Mouse (Mus musculus) right cerebral cortex, postnatal 25 days (tissue): Measurements from ENCODE around the gene Tnfrsf23.
A peak's percentile ranks its signal among the peaks of the same experiment; 100 is the strongest.
"Not testable (repeated sequence)": the region's sequence is repeated elsewhere in the genome, so short reads cannot be mapped to it uniquely, and the experiment has no call there.

Experiments
- DNase-seq: peaks from one replicate; pipeline ENCODE4 v3.0.0; 2022

Gene Tnfrsf23

DNA sequence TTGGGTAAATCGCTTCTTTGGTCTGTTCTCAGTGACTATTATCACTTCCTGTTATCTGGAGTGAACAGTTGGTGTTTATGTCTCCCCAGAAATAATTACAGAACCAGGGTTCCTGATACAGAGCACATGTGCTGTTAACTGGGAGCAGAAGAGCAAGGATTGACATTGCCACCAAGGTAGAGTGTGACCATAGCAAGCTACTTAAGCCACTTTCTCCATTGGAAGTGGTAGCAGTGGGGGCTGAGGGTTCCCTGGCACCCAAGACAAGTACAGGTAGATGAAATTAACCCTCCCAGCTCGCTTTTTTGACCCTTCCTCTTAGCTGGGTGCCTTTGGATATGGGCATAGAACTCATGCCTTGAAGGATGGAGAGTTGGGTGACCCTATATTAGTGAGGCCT lies 4.8 kb downstream of the Tnfrsf23 start:
- DNase-seq = not testable (repeated sequence)

DNA sequence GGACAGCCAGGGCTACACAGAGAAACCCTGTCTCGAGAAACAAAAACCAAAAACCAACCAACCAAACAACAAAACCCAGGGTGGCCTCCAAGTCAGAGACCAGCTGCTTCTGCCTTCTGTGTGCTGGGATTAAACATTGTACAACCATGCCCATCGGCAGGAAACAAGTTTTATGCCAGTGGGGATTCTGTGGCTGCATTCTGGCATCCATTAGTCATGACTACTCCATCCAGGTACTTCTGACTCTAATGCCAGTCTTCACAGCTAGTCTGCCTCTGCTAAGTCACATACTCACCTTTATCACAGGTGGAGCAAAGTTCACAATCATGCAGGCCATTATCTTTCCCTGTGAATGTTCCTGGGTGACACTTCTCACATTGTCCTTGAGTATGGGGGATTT lies 6.0 kb downstream of the Tnfrsf23 start:
- DNase-seq = not testable (repeated sequence)

DNA sequence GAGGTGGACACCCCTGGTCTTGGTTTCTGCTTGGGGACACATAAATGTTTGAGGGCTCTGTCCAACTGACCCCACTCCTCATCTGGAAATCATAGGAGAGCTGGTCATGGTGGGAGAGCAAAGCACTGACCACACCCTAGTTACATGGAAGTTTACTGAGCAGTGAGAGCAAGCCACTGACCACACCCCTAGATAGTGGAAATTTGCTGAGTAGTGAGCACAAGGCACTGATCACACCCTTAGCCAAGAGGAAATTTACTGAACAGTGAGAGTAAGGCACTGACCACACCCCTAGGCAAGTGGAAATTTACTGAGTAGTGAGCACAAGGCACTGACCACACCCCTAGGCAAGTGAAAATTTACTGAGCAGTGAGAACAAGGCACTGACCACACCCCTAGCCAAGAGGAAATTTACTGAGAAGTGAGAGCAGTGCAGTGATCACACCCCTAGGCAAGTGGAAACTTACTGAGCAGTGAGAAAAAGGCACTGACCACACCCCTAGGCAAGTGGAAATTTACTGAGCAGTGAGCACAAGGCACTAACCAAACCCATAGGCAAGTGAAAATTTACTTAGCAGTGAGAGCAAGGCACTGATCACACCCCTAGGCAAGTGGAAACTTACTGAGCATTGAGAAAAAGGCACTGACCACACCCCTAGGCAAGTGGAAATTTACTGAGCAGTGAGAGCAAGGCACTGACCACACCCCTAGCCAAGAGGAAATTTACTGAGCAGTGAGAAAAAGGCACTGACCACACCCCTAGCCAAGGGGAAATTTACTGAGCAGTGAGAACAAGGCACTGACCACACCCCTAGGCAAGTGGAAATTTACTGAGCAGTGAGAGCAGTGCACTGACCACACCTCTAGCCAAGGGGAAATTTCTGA lies 19.0 kb downstream of the Tnfrsf23 start:
- no peak for DNase-seq

DNA sequence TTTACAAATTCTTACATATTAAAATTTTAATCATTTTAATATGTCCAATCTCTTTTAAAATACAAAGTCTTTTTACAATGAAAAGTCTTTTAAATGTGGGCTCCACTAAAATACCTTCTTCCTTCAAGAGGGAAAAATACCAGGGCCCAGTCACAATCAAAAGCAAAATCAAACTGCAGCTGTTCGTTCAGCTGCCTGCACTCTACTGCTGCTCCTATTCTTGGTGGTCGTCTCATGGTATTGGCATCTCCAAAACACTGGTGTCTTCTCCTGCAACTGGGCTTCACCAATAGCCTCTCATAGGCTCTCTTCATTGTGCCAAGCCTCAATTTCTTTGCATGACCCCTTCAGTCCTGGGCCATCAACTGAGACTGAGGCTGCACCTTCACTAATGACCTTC lies 22.2 kb downstream of the Tnfrsf23 start:
- DNase-seq = no peak

DNA sequence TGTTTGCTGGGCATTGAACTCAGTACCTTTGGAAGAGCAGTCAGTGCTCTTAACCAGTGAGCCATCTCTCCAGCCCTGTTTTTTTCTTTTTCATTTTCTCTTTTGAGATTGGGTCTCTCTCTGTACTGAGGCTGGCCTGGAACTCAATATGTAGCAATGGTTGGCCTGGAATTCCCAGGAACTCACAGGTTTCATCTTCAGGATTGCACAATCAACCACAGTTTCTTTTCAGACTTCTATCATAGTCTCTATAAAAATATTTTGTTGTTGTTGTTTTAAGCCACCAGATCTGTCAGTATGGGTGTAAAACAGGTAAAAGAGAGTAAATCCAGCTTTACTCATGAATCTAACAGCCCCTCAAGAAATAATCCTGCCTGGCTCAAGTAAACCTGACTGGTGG lies 24.9 kb downstream of the Tnfrsf23 start:
- no peak for DNase-seq

DNA sequence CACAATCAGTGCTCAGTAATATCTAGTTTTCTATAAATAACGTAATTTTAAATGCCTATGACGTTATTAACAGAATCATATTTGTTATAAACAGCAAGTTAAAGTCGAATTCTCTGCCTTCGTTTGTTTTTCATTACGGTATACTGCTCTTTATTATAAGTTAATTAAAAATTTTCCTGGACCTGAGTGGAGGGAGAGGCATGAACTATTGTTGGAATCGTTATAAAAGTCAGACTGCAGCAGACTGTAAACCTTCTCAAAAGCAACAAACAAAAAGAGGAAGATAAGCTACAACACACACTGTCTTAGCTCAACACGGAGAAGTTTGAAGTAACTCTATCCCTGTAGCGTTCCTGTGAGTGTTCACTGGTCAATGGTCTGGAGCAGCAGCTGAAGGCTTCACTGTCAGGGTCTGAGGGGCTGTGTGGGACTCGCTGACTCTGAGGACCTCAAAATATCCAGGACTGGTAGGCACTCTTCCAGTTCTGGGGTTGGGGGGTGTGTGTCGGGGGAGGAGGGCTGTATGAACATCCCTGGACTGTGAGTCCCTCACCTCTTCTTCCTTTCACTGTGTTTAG lies 35.8 kb downstream of the Tnfrsf23 start:
- not testable (repeated sequence) for DNase-seq

DNA sequence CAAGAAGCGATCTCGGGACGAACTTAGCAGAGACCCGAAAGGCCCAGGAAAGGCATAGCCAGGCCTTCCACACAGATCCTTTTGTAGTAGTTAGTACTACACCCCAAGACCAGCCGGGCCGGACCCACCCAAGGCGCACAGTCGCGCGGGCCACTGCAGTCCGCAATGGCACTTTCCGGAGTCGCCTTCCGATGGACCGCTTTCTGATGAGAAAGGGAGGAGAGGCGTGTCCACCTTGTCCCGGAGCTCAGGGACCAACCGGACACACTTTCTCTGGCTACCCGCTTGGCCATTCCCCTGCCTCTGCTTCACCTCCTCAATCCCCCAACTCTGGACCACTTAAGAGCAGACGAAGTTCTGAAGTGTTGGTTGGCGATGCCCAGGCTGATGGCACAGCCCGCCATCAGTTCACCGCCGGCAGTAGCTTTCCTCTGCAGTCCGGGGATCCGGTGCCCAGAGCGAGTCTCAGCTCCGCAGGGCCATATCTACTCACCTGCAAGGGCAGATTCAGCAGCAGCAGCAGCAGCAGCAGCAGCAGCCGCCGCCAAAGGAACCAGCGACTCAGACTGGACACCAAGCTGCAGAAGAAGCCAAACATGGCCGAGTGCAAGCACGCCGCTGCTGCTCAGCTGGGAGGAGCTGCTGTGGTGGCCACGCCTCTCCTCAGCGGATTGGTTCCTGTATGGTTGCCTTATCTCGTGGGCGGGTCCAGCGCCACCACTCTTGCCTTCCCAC lies 36.5 kb downstream of the Tnfrsf23 start, which contains the start of gene Tnfrsf22:
TSS of gene Tnfrsf22 (minus strand) at position 628 of the 735 bp plus-strand sequence.
- peak; percentile 74 for DNase-seq

DNA sequence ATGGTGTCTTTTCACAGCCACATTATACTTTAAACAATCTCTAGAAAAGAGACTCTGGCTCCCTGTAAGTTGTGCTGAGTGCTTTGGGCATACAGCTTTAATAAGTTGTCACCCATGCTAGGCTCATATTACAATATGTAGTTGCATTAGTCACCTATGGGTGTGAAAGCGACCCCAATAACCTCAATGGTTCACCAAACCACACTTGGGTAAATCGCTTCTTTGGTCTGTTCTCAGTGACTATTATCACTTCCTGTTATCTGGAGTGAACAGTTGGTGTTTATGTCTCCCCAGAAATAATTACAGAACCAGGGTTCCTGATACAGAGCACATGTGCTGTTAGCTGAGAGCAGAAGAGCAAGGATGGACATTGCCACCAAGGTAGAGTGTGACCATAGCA lies 41.7 kb downstream of the Tnfrsf23 start:
- not testable (repeated sequence) for DNase-seq

DNA sequence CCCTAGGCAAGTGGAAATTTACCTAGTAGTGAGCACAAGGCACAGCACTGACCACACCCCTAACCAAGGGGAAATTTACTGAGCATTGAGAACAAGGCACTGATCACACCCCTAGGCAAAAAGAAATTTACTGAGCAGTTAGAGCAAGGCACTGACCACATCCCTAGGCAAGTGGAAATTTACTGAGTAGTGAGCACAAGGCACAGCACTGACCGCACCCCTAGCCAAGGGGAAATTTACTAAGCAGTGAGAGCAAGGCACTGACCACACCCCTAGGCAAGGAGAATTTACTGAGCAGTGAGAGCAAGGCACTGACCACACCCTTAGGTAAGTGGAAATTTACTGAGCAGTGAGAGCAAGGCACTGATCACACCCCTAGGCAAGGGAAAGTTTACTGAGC lies 49.0 kb downstream of the Tnfrsf23 start:
- no peak for DNase-seq

DNA sequence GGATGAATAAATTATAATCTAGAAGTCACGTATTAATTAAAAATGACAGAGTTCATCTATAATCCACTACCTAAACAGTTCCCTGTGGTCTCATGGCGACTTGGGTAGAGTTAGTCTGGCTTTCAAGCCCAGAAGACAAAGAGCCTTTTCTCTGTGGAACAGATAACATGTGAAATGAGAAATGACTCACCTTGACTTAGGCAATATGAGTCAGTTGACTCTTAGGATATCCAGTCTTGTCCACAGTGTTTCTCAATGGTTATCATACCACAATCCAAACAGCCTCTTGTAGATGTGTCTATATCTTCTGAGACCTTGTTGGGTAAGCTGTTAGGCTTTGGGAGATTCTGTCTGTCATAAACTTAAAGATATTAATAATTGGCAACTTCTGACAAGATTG lies 54.2 kb downstream of the Tnfrsf23 start:
- DNase-seq = no peak

DNA sequence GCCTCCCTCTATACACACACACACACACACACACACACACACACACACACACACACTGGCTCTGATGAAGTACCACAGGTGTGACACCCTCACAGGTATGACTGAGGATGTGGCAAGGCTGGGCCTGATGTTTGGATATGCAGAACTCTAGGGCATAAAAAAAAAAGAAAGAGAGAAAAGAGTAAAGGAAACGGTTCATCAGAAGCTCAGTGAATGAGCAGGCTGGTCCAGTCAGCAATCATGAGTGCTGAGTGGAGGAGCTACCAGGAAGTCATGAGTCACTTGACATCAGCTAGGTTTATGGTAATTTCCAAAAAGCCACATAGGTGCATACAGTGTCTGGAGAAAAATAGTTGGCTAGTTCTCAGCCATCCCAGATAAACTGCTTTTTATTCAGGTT lies 56.2 kb downstream of the Tnfrsf23 start:
- no peak for DNase-seq

DNA sequence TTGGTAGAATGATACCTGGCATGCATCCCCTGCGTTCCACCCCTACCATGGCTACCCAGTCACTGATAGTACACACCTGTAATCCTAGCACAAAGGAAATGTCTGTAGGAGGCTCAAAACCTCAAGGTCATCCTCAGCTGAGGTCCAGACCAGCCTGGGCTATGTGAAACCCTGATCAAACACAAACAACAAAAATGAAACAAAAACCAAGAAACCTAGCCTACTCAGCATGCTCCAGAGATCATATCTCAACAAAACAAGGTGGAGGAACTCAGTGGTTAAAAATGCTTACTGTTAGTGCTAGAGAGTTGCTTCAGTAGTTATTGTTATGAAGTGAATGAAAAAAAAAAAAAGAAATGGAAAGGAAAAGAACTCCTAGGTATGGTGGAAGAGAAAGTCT lies 57.1 kb downstream of the Tnfrsf23 start, which contains the start of gene Tnfrsf26:
TSS of gene Tnfrsf26 (minus strand) at position 183 of the 400 bp plus-strand sequence.
- no peak for DNase-seq

DNA sequence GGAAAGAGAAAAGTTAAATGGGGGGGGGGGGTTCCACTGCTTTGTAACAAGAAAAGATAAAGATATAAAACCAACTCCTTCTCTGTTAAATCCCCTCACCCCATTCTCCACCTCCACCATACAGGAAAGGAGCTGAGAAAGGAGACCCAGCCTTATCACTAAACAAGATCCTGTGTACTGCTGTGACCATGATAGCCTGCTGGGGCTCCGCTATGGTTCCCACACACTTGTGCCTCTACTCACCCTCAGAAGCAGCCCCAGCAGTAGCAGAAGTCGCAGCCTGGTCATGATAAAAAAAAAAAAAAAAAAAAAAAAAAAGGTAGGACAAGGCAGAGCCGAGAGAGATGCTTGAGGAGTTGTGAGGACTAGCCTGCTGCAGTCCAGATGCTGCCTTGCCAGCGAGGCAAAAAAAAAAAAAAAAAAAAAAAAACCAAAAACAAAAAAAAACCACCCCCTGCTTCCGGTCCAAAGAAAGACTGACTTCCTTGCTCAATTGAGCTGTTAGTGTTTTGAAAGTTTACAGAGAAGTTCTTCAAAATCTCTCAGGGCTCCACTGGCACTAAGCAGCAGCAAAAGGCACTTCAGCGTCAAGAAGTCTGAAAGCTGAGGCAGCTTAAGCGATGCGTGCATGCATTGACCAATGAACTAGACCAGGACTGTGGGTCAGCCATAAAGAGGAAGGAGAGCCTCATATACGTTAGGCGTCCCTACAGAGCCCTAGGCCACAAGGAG lies 58.0 kb downstream of the Tnfrsf23 start:
- DNase-seq = no peak

DNA sequence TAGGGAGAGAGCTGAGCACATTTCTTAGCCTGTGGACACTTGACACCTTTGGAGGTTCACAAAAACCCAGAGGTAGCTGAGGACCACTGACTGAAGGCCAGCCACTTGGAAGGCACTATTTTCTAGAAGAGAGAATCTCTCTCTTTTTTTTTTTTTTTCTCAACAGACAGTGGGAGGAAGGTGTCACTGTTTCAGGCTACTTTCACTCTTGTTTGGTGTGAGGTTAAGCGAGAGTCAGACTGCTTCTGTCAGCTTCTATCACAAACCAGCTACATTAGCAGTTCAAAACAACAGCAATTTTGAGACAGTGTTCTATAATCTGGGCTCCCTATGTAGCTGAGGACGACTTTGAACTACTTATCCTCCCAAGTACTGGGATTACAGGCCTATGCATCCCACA lies 59.5 kb downstream of the Tnfrsf23 start:
- no peak for DNase-seq

DNA sequence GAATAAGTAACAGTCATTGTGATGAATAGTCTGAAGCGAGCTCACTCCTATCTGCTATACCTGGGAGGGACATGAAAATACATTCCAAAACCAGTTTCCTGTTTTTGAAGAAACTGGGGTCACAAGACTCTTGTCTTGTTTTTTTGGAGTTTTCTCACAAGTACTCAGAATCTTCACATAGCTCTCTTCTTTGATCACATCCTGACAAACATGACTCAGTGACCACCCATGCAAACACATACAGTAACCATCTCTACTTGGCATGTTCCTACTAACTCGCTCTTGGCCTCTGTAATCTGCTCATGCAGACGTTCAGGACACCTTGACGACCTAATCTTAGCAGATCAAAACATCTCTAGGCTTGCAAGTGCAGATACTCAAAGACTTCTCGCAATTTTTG lies 60.5 kb downstream of the Tnfrsf23 start:
- DNase-seq = no peak

DNA sequence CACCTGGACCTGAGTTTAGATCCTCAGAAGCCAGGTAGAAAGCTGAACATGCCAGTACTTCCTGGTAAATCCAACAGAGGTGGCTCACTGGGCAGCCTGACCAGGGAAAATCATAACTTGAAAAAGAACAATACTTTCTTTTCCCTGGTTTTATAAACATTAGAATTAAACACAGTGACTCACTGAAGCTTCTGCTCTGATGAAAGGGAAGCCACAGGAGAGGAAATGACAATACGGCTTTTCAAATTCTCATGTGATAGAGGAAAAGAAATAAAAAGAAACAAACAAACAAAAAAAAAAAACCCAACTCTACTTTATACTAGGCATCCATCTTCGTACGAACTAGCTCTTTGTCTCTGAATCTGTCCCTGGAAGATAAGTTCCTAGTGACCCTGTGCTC lies 61.1 kb downstream of the Tnfrsf23 start:
- no peak for DNase-seq

DNA sequence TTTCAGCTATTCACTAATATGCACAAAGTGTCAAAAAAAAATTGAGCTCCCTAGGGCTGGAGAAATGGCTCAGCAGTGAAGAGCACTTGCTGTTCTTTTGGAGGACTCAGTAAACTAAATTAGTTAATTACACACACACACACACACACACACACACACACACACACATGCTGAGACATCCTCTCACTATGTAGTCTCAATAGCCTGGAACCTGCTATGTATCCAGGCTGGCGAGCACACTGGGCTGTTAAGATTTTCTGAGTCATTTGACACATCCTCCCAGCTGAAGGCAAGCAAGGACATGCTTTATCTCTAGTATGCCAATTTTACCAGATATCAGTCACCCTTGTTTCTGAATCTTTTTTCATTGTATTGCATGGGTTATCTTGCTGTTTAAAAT lies 64.7 kb downstream of the Tnfrsf23 start:
- DNase-seq = peak; percentile 4
